Mouse (Mus musculus) stomach, embryonic 14.5 days (tissue): Measurements from ENCODE around the gene Wdr17. TPM values are rescaled to one million over a fixed set of nuclear protein-coding genes. Genes with fewer than 3 reads are reported as not detected.

Experiments
- ATAC-seq: fragments of 200-750 bp; cut with Nextera tagmentation; 2 replicates; pipeline ENCODE4 v1.8.0; 2017; ENCODE audit warnings: low read depth, moderate TSS enrichment; ENCODE audit not compliant: insufficient number of reproducible peaks, insufficient read depth, low FRiP score
- H3K27ac ChIP-seq: fragments of 300-500 bp; sonication (generic); 2 replicates; pipeline ENCODE4 v1.5.1; 2014; ENCODE audit warnings: mild to moderate bottlenecking, low read length, moderate library complexity, mixed read lengths
- H3K27me3 ChIP-seq: fragments of 300-500 bp; sonication (generic); 2 replicates; pipeline ENCODE4 v1.6.1; 2014; ENCODE audit warnings: low read length, control low read depth, mixed read lengths; ENCODE audit not compliant: control insufficient read depth, insufficient read depth
- H3K36me3 ChIP-seq: fragments of 300-500 bp; sonication (generic); 2 replicates; pipeline ENCODE4 v1.6.1; 2014; ENCODE audit warnings: mild to moderate bottlenecking, control low read depth, low read length, moderate library complexity, mixed read lengths; ENCODE audit not compliant: control insufficient read depth, insufficient read depth
- H3K4me1 ChIP-seq: fragments of 300-500 bp; sonication (generic); 2 replicates; pipeline ENCODE4 v1.6.1; 2014; ENCODE audit warnings: low read length, control low read depth, mixed read lengths; ENCODE audit not compliant: control insufficient read depth, insufficient read depth
- H3K4me2 ChIP-seq: fragments of 300-500 bp; sonication (generic); replicated peaks from 2 replicates; pipeline ENCODE4 v1.6.1; 2014; ENCODE audit warnings: low read depth, low read length, control low read depth
- H3K4me3 ChIP-seq: fragments of 300-500 bp; sonication (generic); 2 replicates; pipeline ENCODE4 v1.5.1; 2014; ENCODE audit warnings: low read depth, low read length, control low read depth
- H3K9ac ChIP-seq: fragments of 300-500 bp; sonication (generic); replicated peaks from 2 replicates; pipeline ENCODE4 v1.6.1; 2014; ENCODE audit warnings: low read depth, mild to moderate bottlenecking, control low read depth, low read length, moderate library complexity, mixed read lengths
- H3K9me3 ChIP-seq: fragments of 300-500 bp; sonication (generic); 2 replicates; pipeline ENCODE4 v1.6.1; 2016; ENCODE audit warnings: low read depth, low read length, control low read depth; ENCODE audit not compliant: control insufficient read depth
- WGBS: fragments of 180-500 bp; shearing (Covaris S2); extraction: QIAGEN DNeasy Blood & Tissue Kit; methylation state at CpG from one replicate; pipeline ENCODE4 v1.1.7; 2014; 5-methylcytosine and 5-hydroxymethylcytosine counted together
- polyA plus RNA-seq: library from polyadenylated mRNA; unstranded; fragments of >200 nt; fragmentation: Nextera tagmentation; extraction: Ambion mirVana; gene quantifications from 2 replicates; pipeline ENCODE4 v1.2.1, GENCODE M21; 2014

Gene Wdr17
- polyA plus RNA-seq, 1 experiment from 2014 or later: 1.4 TPM

GRCm38 (mm10) chr8:54597386-54597785, 289.6 kb downstream of the Wdr17 start:
- no peak overlapping the region for H3K9ac ChIP-seq
- no peak overlapping the region for H3K4me3 ChIP-seq
- 88% methylated on average over 2 of the region's 2 CpGs for WGBS
- no peak overlapping the region for H3K4me2 ChIP-seq
- no peaks in the 10 kb centered on the region; the same call in 1 of the 2 replicates for H3K4me1 ChIP-seq
- no peaks in the 10 kb centered on the region for H3K9me3 ChIP-seq
- ATAC-seq: no peak
- no peaks in the 10 kb centered on the region for H3K27me3 ChIP-seq
- H3K36me3 ChIP-seq: no peaks in the 10 kb centered on the region
- no peak overlapping the region for H3K27ac ChIP-seq

- H3K4me1 ChIP-seq: no peaks in the 10 kb centered on the region; the same call in 1 of the 2 replicates
- no peak for ATAC-seq
- 72% methylated on average over 2 of the region's 2 CpGs for WGBS
- no peak overlapping the region for H3K4me3 ChIP-seq
- H3K36me3 ChIP-seq: no peaks in the 10 kb centered on the region
- H3K27ac ChIP-seq: no peak overlapping the region
- H3K27me3 ChIP-seq: no peaks in the 10 kb centered on the region
- H3K4me2 ChIP-seq: no peak overlapping the region
- no peak overlapping the region for H3K9ac ChIP-seq
- H3K9me3 ChIP-seq: no peaks in the 10 kb centered on the region
Measured at GRCm38 (mm10) chr8:54596940-54597339, 290.0 kb downstream of the Wdr17 start.

GRCm38 (mm10) chr8:54596051-54596450, 290.9 kb downstream of the Wdr17 start:
- Histone ChIP-seq H3K9ac (no peak overlapping the region), H3K27me3 (no peaks in the 10 kb centered on the region), H3K9me3 (no peaks in the 10 kb centered on the region), H3K36me3 (no peaks in the 10 kb centered on the region), H3K4me1 (no peaks in the 10 kb centered on the region; the same call in 1 of the 2 replicates), H3K4me3 (no peak overlapping the region), H3K27ac (no peak overlapping the region), H3K4me2 (no peak overlapping the region)
- WGBS: 72% methylated on average over 2 of the region's 2 CpGs
- no peak for ATAC-seq

- Histone ChIP-seq H3K9me3 (no peaks in the 10 kb centered on the region), H3K4me1 (no peaks in the 10 kb centered on the region), H3K4me2 (no peak overlapping the region), H3K9ac (no peak overlapping the region), H3K4me3 (no peak overlapping the region), H3K27ac (no peak overlapping the region), H3K27me3 (no peaks in the 10 kb centered on the region), H3K36me3 (no peaks in the 10 kb centered on the region)
- ATAC-seq: no peak
- WGBS: 83% methylated on average over 5 of the region's 5 CpGs
Measured at GRCm38 (mm10) chr8:54594634-54595033, 292.4 kb downstream of the Wdr17 start.

- no peak overlapping the region for H3K9ac ChIP-seq
- H3K4me2 ChIP-seq: no peak overlapping the region
- H3K27me3 ChIP-seq: no peaks in the 10 kb centered on the region
- no peaks in the 10 kb centered on the region for H3K4me1 ChIP-seq
- no peaks in the 10 kb centered on the region for H3K36me3 ChIP-seq
- WGBS: 50% methylated on average over 1 of the region's 1 CpGs
- H3K4me3 ChIP-seq: no peak overlapping the region
- ATAC-seq: no peak
- no peak overlapping the region for H3K27ac ChIP-seq
- no peaks in the 10 kb centered on the region for H3K9me3 ChIP-seq
Measured at GRCm38 (mm10) chr8:54582886-54583285, 304.1 kb downstream of the Wdr17 start.

GRCm38 (mm10) chr8:54581436-54581835, 305.5 kb downstream of the Wdr17 start:
- H3K4me3 ChIP-seq: no peak overlapping the region
- H3K9me3 ChIP-seq: no peaks in the 10 kb centered on the region
- H3K4me1 ChIP-seq: no peaks in the 10 kb centered on the region
- H3K27me3 ChIP-seq: no peaks in the 10 kb centered on the region
- no peak for ATAC-seq
- no peak overlapping the region for H3K9ac ChIP-seq
- WGBS: 82% methylated on average over 3 of the region's 3 CpGs
- H3K27ac ChIP-seq: no peak overlapping the region
- no peaks in the 10 kb centered on the region for H3K36me3 ChIP-seq
- no peak overlapping the region for H3K4me2 ChIP-seq

Other genes starting within 250 kb of the Wdr17 start
- gene Gpm6a, start 67.7 kb upstream of the Wdr17 start, polyA plus RNA-seq: 11.1 and 13.7 TPM in 2 replicates